Mouse (Mus musculus) heart, adult 2 months (tissue): ENCODE results near the gene F3. TPM values are rescaled to one million over a fixed set of nuclear protein-coding genes. Genes with fewer than 3 reads are reported as not detected.

ENCODE experiments used
- DNase-seq, 2 experiments: peaks; one replicate each; pipeline ENCODE4 v3.0.0; 2021
- H3K27ac ChIP-seq: fragments of 200-600 bp; 2 replicates; pipeline ENCODE4 v1.8.1; 2022
- H3K27me3 ChIP-seq: fragments of 200-500 bp; 2 replicates; pipeline ENCODE4 v1.6.1; 2012; ENCODE audit warnings: mild to moderate bottlenecking, low read length, inconsistent platforms, mixed read lengths; ENCODE audit not compliant: control insufficient read depth, insufficient read depth
- H3K36me3 ChIP-seq: fragments of 200-500 bp; 2 replicates; pipeline ENCODE4 v1.6.1; 2012; ENCODE audit warnings: low read length, inconsistent platforms; ENCODE audit not compliant: control insufficient read depth, insufficient read depth
- H3K4me1 ChIP-seq: fragments of 200-500 bp; 2 replicates; pipeline ENCODE4 v1.6.1; 2011; ENCODE audit warnings: low read length; ENCODE audit not compliant: control insufficient read depth, insufficient read depth
- H3K4me3 ChIP-seq: fragments of 200-600 bp; 2 replicates; pipeline ENCODE4 v1.8.1; 2022
- H3K79me2 ChIP-seq: fragments of 200-500 bp; replicated peaks from 2 replicates; pipeline ENCODE4 v1.6.1; 2012; ENCODE audit warnings: mild to moderate bottlenecking, inconsistent platforms, low read length, moderate library complexity, mixed read lengths; ENCODE audit not compliant: control insufficient read depth, insufficient read depth
- H3K9ac ChIP-seq: fragments of 200-500 bp; 2 replicates; pipeline ENCODE4 v1.6.1; 2012; ENCODE audit warnings: low read depth, mild to moderate bottlenecking, control low read depth, inconsistent platforms, low read length, mixed read lengths
- CTCF ChIP-seq: fragments of 200-600 bp; IDR thresholded peaks from 2 replicates; pipeline ENCODE4 v1.8.1; 2022; ENCODE audit warnings: antibody characterized with exemption, mild to moderate bottlenecking, moderate library complexity
- EP300 ChIP-seq: fragments of 200-500 bp; IDR thresholded peaks from 2 replicates; pipeline ENCODE4 v1.6.1; 2011; ENCODE audit warnings: low read depth, low read length, control low read depth; ENCODE audit not compliant: insufficient read depth
- POLR2A ChIP-seq: fragments of 200-500 bp; IDR thresholded peaks from 2 replicates; pipeline ENCODE4 v1.6.1; 2011; ENCODE audit warnings: mild to moderate bottlenecking, low read depth, low read length, control low read depth; ENCODE audit not compliant: insufficient read depth
- WGBS: fragments of 180-500 bp; shearing (Covaris S2); methylation state at CpG from one replicate; pipeline ENCODE4 v1.1.7; 2018; 5-methylcytosine and 5-hydroxymethylcytosine counted together
- intact Hi-C: fragments of 180-260 bp; cut with DNase I; formaldehyde crosslinking; loops from one replicate; pipeline ENCODE4 v1.15.1; 2025
- long read RNA-seq: library from polyadenylated mRNA; stranded (forward); transcript quantifications from one replicate; pipeline ENCODE4 v2.0.0, GENCODE M21; 2021
- polyA plus RNA-seq: library from polyadenylated mRNA; depleted of rRNA; stranded (reverse); fragments of >200 nt; gene quantifications from 2 replicates; pipeline ENCODE4 v1.2.3, GENCODE M21; 2012; rRNA removed
- total RNA-seq, 2 experiments: library from RNA; stranded (reverse); gene quantifications; 2 replicates each; pipeline ENCODE4 v1.2.3; 2021

Gene F3
- total RNA-seq (10 to 100 TPM; 23.5 to 29.6 TPM), polyA plus RNA-seq (22.4 and 23.9 TPM in 2 replicates)
- long read RNA-seq, transcript F3-201 (6 exons, 1,872 nt): major isoform, 21 of 23 reads
- long read RNA-seq, partial matches to known transcripts: 0 of 23 reads
- long read RNA-seq, other reads (novel, unspliced or antisense): 2 of 23 reads

DNA sequence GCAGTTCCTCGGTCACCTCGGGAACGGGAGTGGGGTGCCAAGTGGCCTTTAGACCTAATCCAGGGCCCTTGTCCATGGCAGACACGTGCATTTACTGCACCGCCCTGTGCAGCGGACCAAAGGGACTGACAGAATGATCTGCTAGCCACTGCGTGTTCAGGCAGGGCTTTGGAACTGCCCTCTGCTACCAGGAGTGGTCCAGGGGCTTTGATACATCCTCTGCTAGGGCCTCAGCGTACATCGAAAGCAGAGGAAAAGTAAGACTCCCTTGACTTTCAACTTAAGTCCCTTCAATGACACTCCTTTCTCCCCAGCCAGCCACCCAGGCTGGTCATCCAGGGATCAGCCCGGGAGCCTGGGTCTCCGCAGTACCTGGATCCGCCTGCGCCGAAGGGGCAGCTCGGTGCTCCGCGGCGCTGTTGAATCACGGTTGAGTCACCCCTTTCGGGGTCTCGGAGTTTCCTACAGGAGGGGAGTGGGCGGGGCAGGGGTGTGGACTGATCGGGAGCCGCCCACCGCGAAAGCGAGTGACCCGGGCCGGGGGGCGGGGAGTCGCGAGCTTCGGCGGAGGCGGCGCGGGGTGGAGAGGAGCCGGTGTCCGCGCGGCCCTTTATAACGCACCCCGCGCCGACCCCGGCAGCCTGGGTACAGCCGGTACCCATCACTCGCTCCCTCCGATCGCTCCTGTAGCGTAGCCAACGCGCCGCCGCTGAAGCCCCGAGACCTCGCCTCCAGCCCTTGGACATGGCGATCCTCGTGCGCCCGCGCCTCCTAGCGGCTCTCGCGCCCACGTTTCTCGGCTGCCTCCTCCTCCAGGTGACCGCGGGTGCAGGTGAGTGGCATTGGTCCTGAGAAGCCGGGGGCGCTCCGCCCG, at the start of gene F3:
F3 (plus strand) TSS at position 567 of the 874 bp plus-strand sequence.
- Histone ChIP-seq H3K27me3 (peaks cover 1% of the 10 kb centered on the region; the same call in 1 of the 2 replicates), H3K27ac (peak within 1 kb of the TSS; percentile 91), H3K79me2 (peaks cover 2% of the 10 kb centered on the region; the same call in 1 of the 2 replicates), H3K4me3 (peak within 1 kb of the TSS; percentile 56), H3K36me3 (0 out of 2 replicates have a peak, but pooled peaks cover 2% of the 10 kb centered on the region), H3K9ac (peak within 1 kb of the TSS; percentile 67), H3K4me1 (peaks cover 2% of the 10 kb centered on the region)
- no peak for TF ChIP-seq EP300
- TF ChIP-seq CTCF: peak; percentile 73
- peak; percentile 27; the same call in 1 of the 2 replicates for TF ChIP-seq POLR2A
- under 1% methylated on average over 70 of the region's 73 CpGs for WGBS
- peak; percentile 84 to 86 for DNase-seq
- intact Hi-C loops: loop anchor here (5.0 kb wide), 1 partner anchor 86 kb away; no protein-coding TSS in a partner anchor

GRCm38 (mm10) chr3:121678935-121679334, 44.4 kb upstream of the F3 start:
- Histone ChIP-seq H3K27ac (no peak overlapping the region), H3K36me3 (no peaks in the 10 kb centered on the region), H3K27me3 (no peaks in the 10 kb centered on the region), H3K9ac (no peak overlapping the region), H3K4me3 (no peak overlapping the region), H3K4me1 (no peaks in the 10 kb centered on the region; the same call in 1 of the 2 replicates), H3K79me2 (no peaks in the 10 kb centered on the region)
- TF ChIP-seq CTCF: no peak
- no peak for TF ChIP-seq POLR2A
- no peak for TF ChIP-seq EP300
- intact Hi-C loops: no loop called here
- WGBS: 63% methylated on average over 4 of the region's 4 CpGs
- DNase-seq: no peak

- no peak overlapping the region for H3K27ac ChIP-seq
- H3K9ac ChIP-seq: no peak overlapping the region
- TF ChIP-seq EP300 (no peak), POLR2A (no peak), CTCF (no peak)
- no peaks in the 10 kb centered on the region for H3K36me3 ChIP-seq
- H3K4me3 ChIP-seq: no peak overlapping the region
- intact Hi-C loops: no loop called here
- no peaks in the 10 kb centered on the region for H3K79me2 ChIP-seq
- no peak for DNase-seq
- 89% methylated on average over 3 of the region's 3 CpGs for WGBS
- no peaks in the 10 kb centered on the region for H3K27me3 ChIP-seq
- H3K4me1 ChIP-seq: no peaks in the 10 kb centered on the region; the same call in 1 of the 2 replicates
Observed at GRCm38 (mm10) chr3:121679443-121679842, 43.9 kb upstream of the F3 start.

GRCm38 (mm10) chr3:121680187-121680586, 43.1 kb upstream of the F3 start:
- Histone ChIP-seq H3K9ac (no peak overlapping the region), H3K79me2 (no peaks in the 10 kb centered on the region), H3K27ac (no peak overlapping the region), H3K27me3 (no peaks in the 10 kb centered on the region), H3K4me1 (no peaks in the 10 kb centered on the region; the same call in 1 of the 2 replicates), H3K4me3 (no peak overlapping the region), H3K36me3 (no peaks in the 10 kb centered on the region)
- DNase-seq: no peak
- TF ChIP-seq EP300 (no peak), POLR2A (no peak), CTCF (no peak)
- WGBS: 68% methylated on average over 3 of the region's 3 CpGs
- intact Hi-C loops: no loop called here

- intact Hi-C loops: no loop called here
- H3K27ac ChIP-seq: no peak overlapping the region
Observed at GRCm38 (mm10) chr3:121682439-121683411, 40.6 kb upstream of the F3 start.

More at GRCm38 (mm10) chr3:121682439-121683411, 40.6 kb upstream of the F3 start:
- WGBS: 80% methylated on average over 10 of the region's 10 CpGs
- no peak for DNase-seq
- no peak for TF ChIP-seq CTCF
- no peak for TF ChIP-seq POLR2A
- Histone ChIP-seq H3K79me2 (no peaks in the 10 kb centered on the region), H3K4me3 (no peak overlapping the region), H3K27me3 (no peaks in the 10 kb centered on the region), H3K9ac (no peak overlapping the region), H3K36me3 (no peaks in the 10 kb centered on the region), H3K4me1 (no peaks in the 10 kb centered on the region; the same call in 1 of the 2 replicates)
